Comparison of ENCODE assay signal across 8 mouse cellular contexts in genomic region chrX:163957381-163957780, GRCm38 (mm10). TPM values are rescaled to one million over a fixed set of nuclear protein-coding genes. Genes with fewer than 3 reads are reported as not detected.
DNase-seq lines count a peak whose midpoint lies in the region; ATAC-seq and TF ChIP-seq lines count a peak whose summit lies in the region.

No protein-coding gene starts in this region.

- H3K36me3 ChIP-seq in lung, embryonic 14.5 days (ENCODE audit: insufficient read depth): peaks cover 30% of the 10 kb centered on the region
- 0 out of 2 replicates have a peak, but pooled peaks cover 2% of the 10 kb centered on the region for H3K36me3 ChIP-seq in embryonic facial prominence, embryonic 15.5 days
- no peaks in the 10 kb centered on the region for H3K36me3 ChIP-seq in intestine, embryonic 16.5 days (ENCODE audit: control insufficient read depth, insufficient read depth, low read length)
- peaks cover 2% of the 10 kb centered on the region; the same call in 1 of the 2 replicates for H3K36me3 ChIP-seq in neural tube, embryonic 14.5 days (ENCODE audit: control insufficient read depth, insufficient read depth, low read length)

- 24% methylated on average over 12 of the region's 12 CpGs for WGBS in lung, embryonic 14.5 days
- WGBS in embryonic facial prominence, embryonic 15.5 days: 26% methylated on average over 12 of the region's 12 CpGs
- WGBS in intestine, embryonic 16.5 days: 29% methylated on average over 12 of the region's 12 CpGs
- WGBS in neural tube, embryonic 14.5 days: 40% methylated on average over 12 of the region's 12 CpGs

- no peaks in the 10 kb centered on the region for H3K27me3 ChIP-seq in lung, embryonic 14.5 days (ENCODE audit: insufficient read depth, low read length)
- H3K27me3 ChIP-seq in embryonic facial prominence, embryonic 15.5 days: no peaks in the 10 kb centered on the region
- H3K27me3 ChIP-seq in intestine, embryonic 16.5 days (replicated peaks; ENCODE audit: control insufficient read depth, insufficient read depth, low read length): no peaks in the 10 kb centered on the region
- H3K27me3 ChIP-seq in neural tube, embryonic 14.5 days (ENCODE audit: control insufficient read depth, insufficient read depth, low read length): no peaks in the 10 kb centered on the region

- DNase-seq in lung, embryonic 14.5 days: no peak
- DNase-seq in lung, postnatal 10 days: no peak
- DNase-seq in left cerebral cortex, adult 8-10 months (ENCODE audit: low spot score in 2 of 2): no peak
- no peak for DNase-seq in Muller cell, postnatal 12 days (ENCODE audit: inconsistent ontology term)

- H3K9me3 ChIP-seq in lung, embryonic 14.5 days (ENCODE audit: low read depth, low read length): no peaks in the 10 kb centered on the region
- no peaks in the 10 kb centered on the region for H3K9me3 ChIP-seq in embryonic facial prominence, embryonic 15.5 days (replicated peaks)
- H3K9me3 ChIP-seq in intestine, embryonic 16.5 days (ENCODE audit: control insufficient read depth, low read length): no peaks in the 10 kb centered on the region
- H3K9me3 ChIP-seq in neural tube, embryonic 14.5 days (ENCODE audit: control insufficient read depth, low read length): no peaks in the 10 kb centered on the region

- peak overlapping the region; percentile 99 for H3K27ac ChIP-seq in lung, embryonic 14.5 days (ENCODE audit: low read depth)
- peak overlapping the region; percentile 98 for H3K27ac ChIP-seq in embryonic facial prominence, embryonic 15.5 days (replicated peaks)
- peak overlapping the region; percentile 99 for H3K27ac ChIP-seq in intestine, embryonic 16.5 days (ENCODE audit: low read length)
- H3K27ac ChIP-seq in neural tube, embryonic 14.5 days (ENCODE audit: low read depth, low read length): no peak overlapping the region

- peak overlapping the region; percentile 60 for H3K4me3 ChIP-seq in lung, embryonic 14.5 days (ENCODE audit: low read depth, low read length)
- H3K4me3 ChIP-seq in embryonic facial prominence, embryonic 15.5 days (replicated peaks): peak overlapping the region; percentile 68
- H3K4me3 ChIP-seq in intestine, embryonic 16.5 days (ENCODE audit: low read length): peak overlapping the region; percentile 66
- peak overlapping the region; percentile 54 for H3K4me3 ChIP-seq in neural tube, embryonic 14.5 days (ENCODE audit: low read depth, low read length)

- ATAC-seq in lung, embryonic 14.5 days (ENCODE audit: insufficient read depth): no peak
- ATAC-seq in embryonic facial prominence, embryonic 15.5 days (ENCODE audit: insufficient number of reproducible peaks, low FRiP score, low TSS enrichment, low read depth): no peak
- no peak for ATAC-seq in intestine, embryonic 16.5 days
- ATAC-seq in neural tube, embryonic 14.5 days (ENCODE audit: low read depth): peak; percentile 6; the same call in 1 of the 2 replicates
- no peak for ATAC-seq in frontal cortex, adult (ENCODE audit: low TSS enrichment)

- H3K4me1 ChIP-seq in lung, embryonic 14.5 days (ENCODE audit: insufficient read depth): no peaks in the 10 kb centered on the region
- H3K4me1 ChIP-seq in embryonic facial prominence, embryonic 15.5 days: no peaks in the 10 kb centered on the region
- no peaks in the 10 kb centered on the region for H3K4me1 ChIP-seq in intestine, embryonic 16.5 days (ENCODE audit: control insufficient read depth, insufficient read depth, low read length)
- H3K4me1 ChIP-seq in neural tube, embryonic 14.5 days (ENCODE audit: control insufficient read depth, insufficient read depth, low read length): no peaks in the 10 kb centered on the region

- peak overlapping the region; percentile 80 for H3K9ac ChIP-seq in lung, embryonic 14.5 days
- 0 out of 2 replicates have a peak overlapping the region, but pooled peaks have one; percentile 75 for H3K9ac ChIP-seq in embryonic facial prominence, embryonic 15.5 days
- H3K9ac ChIP-seq in intestine, embryonic 16.5 days (ENCODE audit: low read depth, low read length): peak overlapping the region; percentile 86
- H3K9ac ChIP-seq in neural tube, embryonic 14.5 days (replicated peaks; ENCODE audit: low read depth, low read length): peak overlapping the region; percentile 72

- no peak for TF ChIP-seq CTCF in lung, embryonic 14.5 days (IDR thresholded peaks at IDR 0.05; ENCODE audit: low read depth)

- H3K4me2 ChIP-seq in lung, embryonic 14.5 days: peak overlapping the region; percentile 63
- H3K4me2 ChIP-seq in embryonic facial prominence, embryonic 15.5 days (replicated peaks): peak overlapping the region; percentile 47
- peak overlapping the region; percentile 59 for H3K4me2 ChIP-seq in intestine, embryonic 16.5 days (ENCODE audit: low read depth, low read length)
- H3K4me2 ChIP-seq in neural tube, embryonic 14.5 days (ENCODE audit: low read depth, low read length): peak overlapping the region; percentile 50

RNA-seq across cellular contexts. Expression of gene Zrsr2, which starts 1.1 kb away (rescaled TPM):
- 50.4 and 53.1 TPM in 2 replicates for polyA plus RNA-seq in lung, embryonic 14.5 days (2014; fragmentation: Nextera tagmentation; extraction: Ambion mirVana)
- polyA plus RNA-seq in embryonic facial prominence, embryonic 15.5 days (2015; fragmentation: Nextera tagmentation; extraction: Ambion mirVana): 55.7 and 61.5 TPM in 2 replicates
- polyA plus RNA-seq in intestine, embryonic 16.5 days (2015; fragmentation: Nextera tagmentation; extraction: Ambion mirVana): 41.6 and 48.2 TPM in 2 replicates
- polyA plus RNA-seq in neural tube, embryonic 14.5 days (2014; fragmentation: Nextera tagmentation; extraction: Ambion mirVana): 51.3 and 55.5 TPM in 2 replicates
- total RNA-seq in left cerebral cortex, adult 8-10 months (2022): 10 to 100 TPM; 30.5 to 54.2 (median 43.9) TPM

RNA-seq across cellular contexts. Expression of gene Ap1s2, which starts 48.6 kb away (rescaled TPM):
- 19.8 and 20.1 TPM in 2 replicates for polyA plus RNA-seq in lung, embryonic 14.5 days (2014; fragmentation: Nextera tagmentation; extraction: Ambion mirVana)
- polyA plus RNA-seq in embryonic facial prominence, embryonic 15.5 days (2015; fragmentation: Nextera tagmentation; extraction: Ambion mirVana): 30.7 and 31.8 TPM in 2 replicates
- polyA plus RNA-seq in intestine, embryonic 16.5 days (2015; fragmentation: Nextera tagmentation; extraction: Ambion mirVana): 18.0 and 18.5 TPM in 2 replicates
- 136 and 198 TPM in 2 replicates for polyA plus RNA-seq in neural tube, embryonic 14.5 days (2014; fragmentation: Nextera tagmentation; extraction: Ambion mirVana)
- 10 to 100 TPM; 39.1 to 45.2 (median 42.7) TPM for total RNA-seq in left cerebral cortex, adult 8-10 months (2022)
